Mouse (Mus musculus): ENCODE results near the gene Smurf2.

GRCm38 (mm10) chr11:106788775-106789459 lies 131.6 kb downstream of the Smurf2 start, which contains the start of the genes Ddx5 and Cep95:
- peak; percentile 85 for TF ChIP-seq POLR2A (IDR thresholded peaks at IDR 0.05; ENCODE audit: extremely low read depth, insufficient read depth, low read length)
- TF ChIP-seq CTCF (IDR thresholded peaks at IDR 0.05; ENCODE audit: extremely low read depth, insufficient read depth, low read length): no peak

Data from cortical plate, adult 2 months (tissue).